In the genomic region with DNA sequence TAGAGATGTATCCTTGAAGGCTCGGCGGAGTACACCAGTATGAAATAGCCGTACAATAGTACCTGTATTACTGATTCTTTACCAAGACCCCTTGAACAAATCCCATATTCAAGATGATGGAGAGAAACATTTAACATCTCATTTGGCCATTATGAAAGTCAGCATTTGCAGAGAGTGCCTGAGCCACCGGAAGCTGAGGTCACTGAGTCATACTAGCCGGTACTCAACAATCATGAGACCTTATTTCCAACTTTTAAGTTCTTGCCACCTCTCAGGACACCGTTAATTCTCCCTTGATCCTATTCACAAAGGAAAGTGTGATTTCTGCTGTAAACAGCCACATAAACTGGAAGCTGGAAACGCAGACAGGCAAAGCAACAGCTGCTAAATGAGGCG, we compare ENCODE assay signal across 10 mouse cellular contexts. TPM values are rescaled to one million over a fixed set of nuclear protein-coding genes. Genes with fewer than 3 reads are reported as not detected.
DNase-seq lines count a peak whose midpoint lies in the region; ATAC-seq and TF ChIP-seq lines count a peak whose summit lies in the region.
"Had no signal": no experiment of that assay in that cellular context is flagged by ENCODE, and none has a peak within 500 bp of the region (broad histone marks: within the 10 kb centered on the region; RNA-seq: fewer than 3 reads in every experiment).

No protein-coding gene starts in this region.

- no peak for ATAC-seq in kidney, embryonic 15.5 days (replicated peaks; ENCODE audit: low FRiP score)
- no peak for ATAC-seq in forebrain, embryonic 13.5 days
- ATAC-seq in limb, embryonic 15.5 days (ENCODE audit: insufficient number of reproducible peaks, low FRiP score, low TSS enrichment, low read depth) = no peak

- H3K4me2 ChIP-seq in kidney, embryonic 15.5 days = peak overlapping the region; percentile 43
- peak overlapping the region; percentile 46 for H3K4me2 ChIP-seq in forebrain, embryonic 13.5 days
- H3K4me2 ChIP-seq in limb, embryonic 15.5 days = peak overlapping the region; percentile 21; the same call in 1 of the 2 replicates

- H3K36me3 ChIP-seq in kidney, embryonic 15.5 days = no peaks in the 10 kb centered on the region
- H3K36me3 ChIP-seq in forebrain, embryonic 13.5 days (ENCODE audit: poor library complexity, severe bottlenecking) = no peaks in the 10 kb centered on the region
- no peaks in the 10 kb centered on the region for H3K36me3 ChIP-seq in limb, embryonic 15.5 days

- peaks cover 18% of the 10 kb centered on the region for H3K4me1 ChIP-seq in kidney, embryonic 15.5 days
- peaks cover 26% of the 10 kb centered on the region for H3K4me1 ChIP-seq in bone marrow macrophage, adult 2 months (ENCODE audit: control insufficient read depth, insufficient read depth, low read length)
- peaks cover 24% of the 10 kb centered on the region for H3K4me1 ChIP-seq in forebrain, embryonic 13.5 days
- peaks cover 7% of the 10 kb centered on the region for H3K4me1 ChIP-seq in limb, embryonic 15.5 days

- no peak for DNase-seq in kidney, postnatal 14 days
- DNase-seq in adrenal gland, postnatal 36 days = no peak
- no peak for DNase-seq in gastrocnemius, postnatal 10 days
- DNase-seq in urinary bladder, postnatal 14 days (ENCODE audit: low spot score) = no peak
- DNase-seq: lung, postnatal 14 days; thymus, postnatal 14 days had no signal

- no peak overlapping the region for H3K4me3 ChIP-seq in kidney, embryonic 15.5 days (replicated peaks)
- no peak overlapping the region for H3K4me3 ChIP-seq in bone marrow macrophage, adult 2 months (ENCODE audit: insufficient read depth, low read length)
- H3K4me3 ChIP-seq in forebrain, embryonic 13.5 days = no peak overlapping the region
- H3K4me3 ChIP-seq in limb, embryonic 15.5 days = no peak overlapping the region

- H3K27ac ChIP-seq in kidney, embryonic 15.5 days = peak overlapping the region; percentile 80
- peak overlapping the region; percentile 74 for H3K27ac ChIP-seq in bone marrow macrophage, adult 2 months (ENCODE audit: insufficient read depth, low read depth, low read length)
- peak overlapping the region; percentile 75 for H3K27ac ChIP-seq in forebrain, embryonic 13.5 days
- H3K27ac ChIP-seq in limb, embryonic 15.5 days = no peak overlapping the region

- no peak for TF ChIP-seq POLR2A in bone marrow macrophage, adult 2 months (IDR thresholded peaks at IDR 0.05; ENCODE audit: borderline replicate concordance, low read depth, low read length)

- no peaks in the 10 kb centered on the region for H3K27me3 ChIP-seq in kidney, embryonic 15.5 days
- no peaks in the 10 kb centered on the region for H3K27me3 ChIP-seq in forebrain, embryonic 13.5 days
- no peaks in the 10 kb centered on the region for H3K27me3 ChIP-seq in limb, embryonic 15.5 days

- no peak overlapping the region for H3K9ac ChIP-seq in kidney, embryonic 15.5 days
- H3K9ac ChIP-seq in forebrain, embryonic 13.5 days = no peak overlapping the region
- H3K9ac ChIP-seq in limb, embryonic 15.5 days = no peak overlapping the region

- 39% methylated on average over 8 of the region's 8 CpGs for WGBS in kidney, embryonic 15.5 days
- 64% methylated on average over 8 of the region's 8 CpGs for WGBS in forebrain, embryonic 13.5 days
- 44% methylated on average over 8 of the region's 8 CpGs for WGBS in limb, embryonic 15.5 days

- no peaks in the 10 kb centered on the region for H3K9me3 ChIP-seq in kidney, embryonic 15.5 days (replicated peaks)
- H3K9me3 ChIP-seq in forebrain, embryonic 13.5 days (replicated peaks) = no peaks in the 10 kb centered on the region
- H3K9me3 ChIP-seq in limb, embryonic 15.5 days = no peaks in the 10 kb centered on the region

- no peak for TF ChIP-seq CTCF in bone marrow macrophage, adult 2 months (IDR thresholded peaks at IDR 0.05; ENCODE audit: low read depth, low read length)

RNA-seq across cellular contexts. Expression of gene Fam120b, which starts 44.1 kb away (rescaled TPM):
- polyA plus RNA-seq in kidney, embryonic 15.5 days (2015; fragmentation: Nextera tagmentation; extraction: Ambion mirVana) = 28.1 and 28.7 TPM in 2 replicates
- 21.8 and 22.7 TPM in 2 replicates for polyA plus RNA-seq in bone marrow macrophage, adult 2 months (2012; ENCODE audit: insufficient read depth, insufficient read length, missing spikeins)
- 37.1 and 42.2 TPM in 2 replicates for polyA plus RNA-seq in forebrain, embryonic 13.5 days (2015; fragmentation: Nextera tagmentation; extraction: Ambion mirVana)
- 27.3 and 29.4 TPM in 2 replicates for polyA plus RNA-seq in limb, embryonic 15.5 days (2015; fragmentation: Nextera tagmentation; extraction: Ambion mirVana)
- total RNA-seq in adrenal gland, postnatal 36 days (2021) = 10 to 100 TPM; 20.7 to 20.8 TPM
- 10 to 100 TPM in 1 of 2 experiments, 1 to 10 TPM in 1; 9.8 to 12.0 TPM for total RNA-seq in gastrocnemius, postnatal 10 days (2021)

RNA-seq across cellular contexts. Expression of gene Psmb1, which starts 59.5 kb away (rescaled TPM):
- polyA plus RNA-seq in kidney, embryonic 15.5 days (2015; fragmentation: Nextera tagmentation; extraction: Ambion mirVana) = 265 and 285 TPM in 2 replicates
- 146 and 150 TPM in 2 replicates for polyA plus RNA-seq in bone marrow macrophage, adult 2 months (2012; ENCODE audit: insufficient read depth, insufficient read length, missing spikeins)
- 275 and 285 TPM in 2 replicates for polyA plus RNA-seq in forebrain, embryonic 13.5 days (2015; fragmentation: Nextera tagmentation; extraction: Ambion mirVana)
- 220 and 227 TPM in 2 replicates for polyA plus RNA-seq in limb, embryonic 15.5 days (2015; fragmentation: Nextera tagmentation; extraction: Ambion mirVana)
- 100 to 1,000 TPM; 172 to 189 TPM for total RNA-seq in adrenal gland, postnatal 36 days (2021)
- total RNA-seq in gastrocnemius, postnatal 10 days (2021) = 100 to 1,000 TPM; 136 to 143 TPM

RNA-seq across cellular contexts. Expression of gene Tbp, which starts 59.6 kb away (rescaled TPM):
- 49.4 and 51.1 TPM in 2 replicates for polyA plus RNA-seq in kidney, embryonic 15.5 days (2015; fragmentation: Nextera tagmentation; extraction: Ambion mirVana)
- 29.9 and 33.7 TPM in 2 replicates for polyA plus RNA-seq in bone marrow macrophage, adult 2 months (2012; ENCODE audit: insufficient read depth, insufficient read length, missing spikeins)
- 65.7 and 74.9 TPM in 2 replicates for polyA plus RNA-seq in forebrain, embryonic 13.5 days (2015; fragmentation: Nextera tagmentation; extraction: Ambion mirVana)
- polyA plus RNA-seq in limb, embryonic 15.5 days (2015; fragmentation: Nextera tagmentation; extraction: Ambion mirVana) = 44.6 and 46.9 TPM in 2 replicates
- total RNA-seq in adrenal gland, postnatal 36 days (2021) = 10 to 100 TPM; 24.5 to 27.7 TPM
- total RNA-seq in gastrocnemius, postnatal 10 days (2021) = 10 to 100 TPM in 1 of 2 experiments, 1 to 10 TPM in 1; 10.0 to 11.6 TPM
